Comparison of ENCODE assay signal across 8 mouse cellular contexts in genomic region chr9:99139194-99140023, GRCm38 (mm10). TPM values are rescaled to one million over a fixed set of nuclear protein-coding genes. Genes with fewer than 3 reads are reported as not detected.
DNase-seq lines count a peak whose midpoint lies in the region; ATAC-seq and TF ChIP-seq lines count a peak whose summit lies in the region.

No protein-coding gene starts in this region.

- DNase-seq in lung, adult 2 months, result peak; percentile 66
- no peak for DNase-seq in lung, postnatal 4 days
- peak; percentile 60 for DNase-seq in R1 (ENCODE audit: low read depth, low spot score)
- DNase-seq in hindbrain, embryonic 11.5 days (ENCODE audit: low spot score), result no peak
- DNase-seq in liver, result peak; percentile 58
- no peak for DNase-seq in thymus, postnatal 36 days

- H3K9me3 ChIP-seq in hindbrain, embryonic 11.5 days (ENCODE audit: control insufficient read depth, low read length), result no peaks in the 10 kb centered on the region

- no peak for TF ChIP-seq CTCF in lung, adult 2 months (IDR thresholded peaks at IDR 0.05; ENCODE audit: insufficient read depth, low read length)
- no peak for TF ChIP-seq CTCF in embryonic fibroblast, embryonic 13.5 days (IDR thresholded peaks at IDR 0.05; ENCODE audit: borderline replicate concordance, insufficient read depth, low read length)

- H3K27ac ChIP-seq in embryonic fibroblast, embryonic 13.5 days (ENCODE audit: insufficient read depth, low read length), result no peak overlapping the region
- H3K27ac ChIP-seq in hindbrain, embryonic 11.5 days (ENCODE audit: low read depth, low read length), result peak overlapping the region; percentile 84

- no peak for TF ChIP-seq POLR2A in lung, adult 2 months (IDR thresholded peaks at IDR 0.05; ENCODE audit: borderline replicate concordance, extremely low read depth, low read depth, low read length)
- TF ChIP-seq POLR2A in embryonic fibroblast, embryonic 13.5 days (IDR thresholded peaks at IDR 0.05; ENCODE audit: low read depth, low read length), result no peak
- TF ChIP-seq POLR2A in myocyte (IDR thresholded peaks at IDR 0.05; ENCODE audit: insufficient read length, low read depth), result no peak

- H3ac ChIP-seq in myocyte (ENCODE audit: control insufficient read depth, insufficient read length), result peak overlapping the region; percentile 75

- peak overlapping the region; percentile 97 for H3K4me3 ChIP-seq in lung, adult 2 months (replicated peaks; ENCODE audit: extremely low read depth, low read depth, low read length)
- peak overlapping the region; percentile 84 for H3K4me3 ChIP-seq in embryonic fibroblast, embryonic 13.5 days (ENCODE audit: insufficient read depth, low read length)
- H3K4me3 ChIP-seq in hindbrain, embryonic 11.5 days (ENCODE audit: low read depth, low read length), result peak overlapping the region; percentile 75
- peak overlapping the region; percentile 36 for H3K4me3 ChIP-seq in myocyte

- H3K4me2 ChIP-seq in hindbrain, embryonic 11.5 days (replicated peaks; ENCODE audit: low read depth, low read length), result peak overlapping the region; percentile 63
- peak overlapping the region; percentile 100 for H3K4me2 ChIP-seq in myocyte (ENCODE audit: low read depth)

- peaks cover 21% of the 10 kb centered on the region for H3K79me2 ChIP-seq in myocyte (ENCODE audit: control insufficient read depth, insufficient read depth)

- peaks cover 7% of the 10 kb centered on the region for H3K4me1 ChIP-seq in lung, adult 2 months (ENCODE audit: control insufficient read depth, insufficient read depth, low read length)
- peaks cover 10% of the 10 kb centered on the region for H3K4me1 ChIP-seq in embryonic fibroblast, embryonic 13.5 days (ENCODE audit: control insufficient read depth, insufficient read depth, low read length)
- H3K4me1 ChIP-seq in hindbrain, embryonic 11.5 days (replicated peaks; ENCODE audit: control insufficient read depth, insufficient read depth, low read length), result no peaks in the 10 kb centered on the region

- H3K27me3 ChIP-seq in hindbrain, embryonic 11.5 days (ENCODE audit: control insufficient read depth, insufficient read depth, low read length), result no peaks in the 10 kb centered on the region
- no peaks in the 10 kb centered on the region for H3K27me3 ChIP-seq in myocyte (ENCODE audit: control insufficient read depth, insufficient read depth, insufficient read length)

- H3K9ac ChIP-seq in hindbrain, embryonic 11.5 days (ENCODE audit: low read depth, low read length), result peak overlapping the region; percentile 74

- ATAC-seq in hindbrain, embryonic 11.5 days (ENCODE audit: low FRiP score), result peak; percentile 86

- H3K36me3 ChIP-seq in hindbrain, embryonic 11.5 days (ENCODE audit: control insufficient read depth, insufficient read depth, low read length), result no peaks in the 10 kb centered on the region
- H3K36me3 ChIP-seq in myocyte (ENCODE audit: control insufficient read depth, insufficient read depth), result no peaks in the 10 kb centered on the region

- WGBS in lung, adult 2 months, result under 1% methylated on average over 76 of the region's 77 CpGs
- under 1% methylated on average over 44 of the region's 77 CpGs for WGBS in hindbrain, embryonic 11.5 days

TF ChIP-seq in myocyte, 11 proteins besides CTCF, POLR2A, EP300 and RAD21:
- no peak for TF ChIP-seq MYOG (IDR thresholded peaks at IDR 0.05; ENCODE audit: control insufficient read depth in 1 of 3, insufficient read depth in 1 of 3, insufficient read length in 2 of 3, low read depth in 2 of 3)
- no peak for TF ChIP-seq CEBPB (IDR thresholded peaks at IDR 0.05; ENCODE audit: insufficient read depth, poor library complexity, severe bottlenecking)
- TF ChIP-seq TCF12 (IDR thresholded peaks at IDR 0.05; ENCODE audit: insufficient read depth, poor library complexity, severe bottlenecking), result no peak
- TF ChIP-seq MYOD1 (IDR thresholded peaks at IDR 0.05; ENCODE audit: control insufficient read depth in 1 of 3, insufficient read length in 2 of 3, low read depth in 2 of 3), result no peak
- TF ChIP-seq E2F4 (IDR thresholded peaks at IDR 0.05; ENCODE audit: insufficient read depth), result no peak
- TF ChIP-seq USF1 (IDR thresholded peaks at IDR 0.05; ENCODE audit: low read depth), result no peak
- TF ChIP-seq SRF (IDR thresholded peaks at IDR 0.05; ENCODE audit: control insufficient read depth, insufficient read length, low read depth), result no peak
- no peak for TF ChIP-seq REST (IDR thresholded peaks at IDR 0.05; ENCODE audit: insufficient read depth, insufficient read length)
- no peak for TF ChIP-seq TCF3 (IDR thresholded peaks at IDR 0.05; ENCODE audit: insufficient read length, low read depth)
- TF ChIP-seq MAX (IDR thresholded peaks at IDR 0.05; ENCODE audit: low read depth), result no peak
- TF ChIP-seq POLR2AphosphoS2 (IDR thresholded peaks at IDR 0.05; ENCODE audit: insufficient read length, low read depth), result no peak
TF ChIP-seq in myocyte: peak in this region for 0.

RNA-seq across cellular contexts. Expression of gene Pik3cb, which starts 1.0 kb away (rescaled TPM):
- polyA plus RNA-seq in lung, adult 2 months (2012; rRNA removed), result 6.4 and 11.1 TPM in 2 replicates
- polyA plus RNA-seq in embryonic fibroblast, embryonic 13.5 days (2011; ENCODE audit: insufficient read length, low read depth, missing spikeins), result 5.2 and 6.7 TPM in 2 replicates
- 1.5 and 2.2 TPM in 2 replicates for polyA plus RNA-seq in hindbrain, embryonic 11.5 days (2014; fragmentation: Nextera tagmentation; extraction: Ambion mirVana)
- 3.0 TPM for polyA plus RNA-seq in myocyte (2012; fragmentation: generic; extraction: Trizol)

Comparison
In these comparisons a context has a peak if more than half of its experiments do, and no peak if none do; other contexts are left out.
1. DNase-seq: peak in lung, adult 2 months (single experiment), R1 (single experiment) and liver (single experiment); none in lung, postnatal 4 days (0 of 2), hindbrain, embryonic 11.5 days (single experiment) and thymus, postnatal 36 days (0 of 2).
2. H3K4me3 ChIP-seq: peak in every context shown above with its lines; median percentile 97 in lung, adult 2 months; 84 in embryonic fibroblast, embryonic 13.5 days; 75 in hindbrain, embryonic 11.5 days; 36 in myocyte.